Mouse (Mus musculus) C2C12 (cell line): ENCODE measurements around the gene Ccdc22.
A peak's percentile ranks its signal among the peaks of the same experiment; 100 is the strongest.

Source experiments
- CEBPB ChIP-seq: IDR thresholded peaks from one replicate; pipeline ENCODE4 v1.6.1; 2011; ENCODE audit warnings: low read depth, mild to moderate bottlenecking, control low read depth, moderate library complexity
- CTCF ChIP-seq: IDR thresholded peaks from one replicate; pipeline ENCODE4 v1.5.1; 2011; ENCODE audit not compliant: control insufficient read depth, insufficient read depth, insufficient read length
- MAX ChIP-seq: IDR thresholded peaks from one replicate; pipeline ENCODE4 v1.6.1; 2011; ENCODE audit warnings: mild to moderate bottlenecking, control low read depth
- MYOD1 ChIP-seq: IDR thresholded peaks from one replicate; pipeline ENCODE4 v1.6.1; 2011; ENCODE audit warnings: low read depth; ENCODE audit not compliant: control insufficient read depth, insufficient read length
- MYOG ChIP-seq: IDR thresholded peaks from one replicate; pipeline ENCODE4 v1.6.1; 2011; ENCODE audit not compliant: control insufficient read depth, insufficient read length; ENCODE audit errors: extremely low read depth
- USF1 ChIP-seq: IDR thresholded peaks from one replicate; pipeline ENCODE4 v1.6.1; 2011; ENCODE audit warnings: low read depth, mild to moderate bottlenecking, control low read depth, moderate library complexity

DNA sequence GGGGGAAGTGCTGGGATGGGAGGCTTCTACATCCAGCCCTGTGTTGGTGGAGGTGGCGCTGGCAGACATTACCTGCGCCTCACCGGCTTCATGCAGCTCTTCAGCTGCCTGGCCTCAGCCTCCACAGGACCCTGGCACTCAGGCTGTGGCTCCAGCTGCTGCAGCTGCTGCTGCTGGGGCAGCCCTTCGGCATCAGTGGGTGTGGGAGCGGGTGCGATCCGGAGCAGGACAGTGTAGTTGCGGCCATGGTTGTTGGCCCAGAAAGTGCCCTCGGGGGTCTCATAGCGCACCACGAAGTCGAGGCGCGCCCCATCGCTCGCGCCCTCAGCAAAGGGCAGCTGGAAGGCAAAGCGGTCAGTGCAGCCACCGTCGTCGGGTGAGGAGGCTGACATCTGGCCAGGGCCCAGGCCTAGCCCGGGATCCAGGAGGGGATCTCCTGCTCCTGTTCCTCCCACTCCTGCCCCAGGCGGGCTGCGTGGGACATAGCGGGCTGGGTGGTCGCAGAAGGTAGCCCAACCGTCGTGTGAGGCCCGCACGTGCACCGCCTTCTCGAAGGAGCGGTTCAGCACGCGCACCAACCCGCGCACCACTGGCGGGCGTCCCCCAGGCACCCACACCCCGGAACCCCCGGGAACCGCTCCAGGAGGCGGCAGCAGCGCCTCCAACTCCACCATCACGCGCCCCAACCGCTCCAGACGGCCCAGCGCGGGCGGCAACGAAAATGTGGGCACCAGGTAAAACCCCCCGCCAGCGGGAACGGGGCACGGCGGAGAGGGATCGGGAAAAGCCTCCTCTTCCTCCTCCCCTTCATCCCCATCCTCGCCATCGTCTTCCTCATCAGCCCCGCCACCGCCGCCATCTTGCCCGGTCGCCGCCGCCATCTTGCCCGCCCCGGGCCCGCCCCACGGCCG is 31.9 kb downstream of the Ccdc22 start, which contains the start of gene Foxp3:
- TF ChIP-seq CTCF = no peak
- peak; percentile 26 for TF ChIP-seq MAX
- no peak for TF ChIP-seq MYOD1
- no peak for TF ChIP-seq CEBPB
- TF ChIP-seq USF1 = no peak
- TF ChIP-seq MYOG = no peak
